Mouse (Mus musculus) G1E (cell line): ENCODE results near the gene Lama2.

ENCODE experiments used
- CTCF ChIP-seq: IDR thresholded peaks from 2 replicates; pipeline ENCODE4 v1.5.1; 2012; ENCODE audit warnings: low read depth, low read length, inconsistent platforms, mixed read lengths
- TAL1 ChIP-seq: conservative IDR thresholded peaks from 2 replicates; pipeline ENCODE4 v1.6.1; 2012; ENCODE audit warnings: low read depth, low read length, inconsistent platforms, mixed read lengths

- no peak for TF ChIP-seq TAL1
- no peak for TF ChIP-seq CTCF
Measured at GRCm38 (mm10) chr10:27475540-27475939, 144.0 kb downstream of the Lama2 start.
